Mouse (Mus musculus) common myeloid progenitor, adult 5-6 weeks (primary cell): Measurements from ENCODE around the gene Catsper4. TPM values are rescaled to one million over a fixed set of nuclear protein-coding genes. Genes with fewer than 3 reads are reported as not detected.
A peak's percentile ranks its signal among the peaks of the same experiment; 100 is the strongest.

Experiments
- ATAC-seq: replicated peaks from 2 replicates; pipeline ENCODE4 v1.8.0; 2016; ENCODE audit warnings: low read depth, mild to moderate bottlenecking, moderate TSS enrichment, inconsistent platforms; ENCODE audit not compliant: poor library complexity, severe bottlenecking
- total RNA-seq: library from RNA; stranded (forward); fragments of 200-1000, 187-1606 nt; gene quantifications from 2 replicates; pipeline ENCODE4 v1.2.3, GENCODE M21; 2017

The Catsper4 gene
- total RNA-seq, 1 experiment from 2014 or later, result not detected

DNA sequence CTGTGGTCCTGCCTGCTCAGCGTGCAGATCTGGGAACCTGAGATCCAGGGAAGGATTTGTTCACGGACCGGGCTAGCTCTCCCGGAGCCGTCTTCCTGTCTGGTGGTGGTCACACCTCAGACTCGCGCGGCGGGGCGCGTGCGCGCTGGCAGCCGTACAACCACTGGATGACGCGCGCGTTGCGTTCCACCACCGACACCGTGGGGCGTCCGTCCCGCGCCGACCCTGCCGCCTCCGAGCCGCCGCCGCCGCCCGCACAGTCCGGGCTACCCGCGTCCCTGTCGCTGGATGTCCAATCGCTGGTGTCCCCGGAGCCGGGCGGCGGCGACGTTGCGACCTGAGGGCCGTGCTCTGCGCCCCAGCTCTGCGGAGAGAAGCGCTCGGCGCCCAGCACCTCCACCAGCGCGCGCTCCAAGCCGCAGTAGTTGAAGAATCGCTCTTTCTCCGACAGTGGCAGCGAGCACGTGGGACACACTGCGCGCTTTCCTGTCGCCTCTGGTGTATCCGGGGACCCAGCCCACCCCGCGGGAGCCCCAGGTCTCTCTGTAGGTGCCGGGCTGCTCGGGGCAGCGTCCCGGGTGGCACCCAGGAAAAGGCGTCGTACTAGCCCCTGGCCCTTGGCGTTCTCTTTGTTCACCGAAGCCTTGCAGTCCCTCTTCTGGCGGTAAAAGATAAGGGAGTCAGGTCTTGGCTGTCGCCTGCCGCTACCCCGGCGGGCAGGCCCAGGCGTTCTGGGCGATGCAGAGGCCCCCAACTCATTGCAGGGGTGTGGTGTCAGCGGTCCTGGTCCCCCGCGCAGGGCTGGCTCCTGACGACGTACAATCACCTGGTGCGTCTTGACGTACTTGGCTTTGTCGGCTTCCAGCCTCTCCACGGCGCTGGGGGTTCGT lies 24.3 kb upstream of the Catsper4 start:
- ATAC-seq, result peak; percentile 19

- ATAC-seq, result no peak
These were observed 23.7 kb upstream of the Catsper4 start for GRCm38 (mm10) chr4:134250930-134251240.

DNA sequence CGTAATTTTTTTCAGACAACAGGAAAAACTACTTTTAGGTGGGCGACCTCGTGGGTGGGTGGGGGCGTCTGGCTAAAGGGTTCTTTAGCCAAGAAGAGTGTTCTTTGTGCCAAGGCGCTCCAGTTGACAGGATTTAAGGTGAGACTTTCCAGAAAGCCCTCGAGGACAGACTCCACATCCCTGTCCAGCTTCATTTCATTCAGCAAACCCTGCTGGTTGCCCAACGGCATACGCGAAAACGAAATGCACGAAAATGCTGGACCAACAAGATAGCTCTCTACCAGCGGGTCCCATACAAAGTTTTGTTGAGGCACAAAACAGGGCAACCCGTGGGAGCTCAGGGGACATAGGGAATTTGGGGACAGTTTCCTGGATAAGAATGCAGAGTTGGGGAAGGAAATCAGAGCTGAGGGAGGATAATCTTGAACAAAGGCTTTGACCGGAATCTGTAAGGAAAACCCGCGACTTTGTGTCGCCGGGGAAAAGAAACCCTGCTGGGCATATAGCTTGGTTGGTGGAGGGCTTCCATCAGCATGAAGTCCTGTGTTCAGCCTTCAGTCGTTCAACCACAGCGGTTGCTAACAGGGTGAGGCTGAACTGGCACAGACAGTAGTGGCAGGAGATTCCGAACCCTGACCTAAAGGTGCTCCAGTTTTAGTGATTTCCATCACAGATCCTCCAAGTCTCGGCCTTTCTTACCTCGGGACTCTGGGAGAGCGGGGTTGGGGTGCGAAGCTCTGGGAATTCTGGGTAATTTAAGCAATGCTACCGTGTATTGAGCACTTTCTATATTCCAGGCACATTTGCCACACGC lies 23.1 kb upstream of the Catsper4 start:
- no peak for ATAC-seq

- peak; percentile 43; the same call in 1 of the 2 replicates for ATAC-seq
These were observed 22.5 kb upstream of the Catsper4 start for GRCm38 (mm10) chr4:134249651-134250050.

DNA sequence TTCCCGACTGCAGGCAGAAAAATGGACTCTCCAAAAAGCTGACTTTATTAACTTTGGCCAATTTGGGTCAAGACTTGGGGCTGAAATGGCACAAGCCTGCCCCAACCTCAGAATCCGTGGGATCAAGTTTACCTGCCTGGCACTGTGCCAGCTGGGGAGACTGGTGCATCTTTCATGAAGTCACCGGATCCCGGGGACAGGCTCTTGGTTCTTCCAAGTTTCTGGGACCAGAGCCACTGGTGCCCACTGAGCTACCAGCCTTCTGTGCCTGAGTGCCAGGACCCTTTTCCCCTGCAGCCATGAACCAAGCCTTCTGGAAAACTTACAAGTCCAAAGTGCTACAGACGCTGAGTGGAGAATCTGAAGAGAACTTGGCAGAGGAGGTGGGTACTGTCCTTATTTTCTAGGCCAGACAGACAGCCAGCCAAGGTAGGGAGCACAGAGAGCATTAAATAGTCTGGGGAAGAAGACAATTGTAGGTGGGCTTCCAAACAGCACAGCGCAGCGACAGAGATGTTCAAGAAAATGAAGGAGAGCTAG lies 19.6 kb upstream of the Catsper4 start, which contains the start of gene Gm30191:
Gm30191 (plus strand) TSS at position 217 of the 540 bp plus-strand sequence.
- no peak for ATAC-seq

GRCm38 (mm10) chr4:134246256-134246655 lies 19.1 kb upstream of the Catsper4 start:
- no peak for ATAC-seq

- ATAC-seq, result peak; percentile 86
These were observed 18.1 kb upstream of the Catsper4 start, which contains the start of gene Zfp593 for GRCm38 (mm10) chr4:134245148-134245843. Zfp593 (minus strand) TSS chr4:134245592.

DNA sequence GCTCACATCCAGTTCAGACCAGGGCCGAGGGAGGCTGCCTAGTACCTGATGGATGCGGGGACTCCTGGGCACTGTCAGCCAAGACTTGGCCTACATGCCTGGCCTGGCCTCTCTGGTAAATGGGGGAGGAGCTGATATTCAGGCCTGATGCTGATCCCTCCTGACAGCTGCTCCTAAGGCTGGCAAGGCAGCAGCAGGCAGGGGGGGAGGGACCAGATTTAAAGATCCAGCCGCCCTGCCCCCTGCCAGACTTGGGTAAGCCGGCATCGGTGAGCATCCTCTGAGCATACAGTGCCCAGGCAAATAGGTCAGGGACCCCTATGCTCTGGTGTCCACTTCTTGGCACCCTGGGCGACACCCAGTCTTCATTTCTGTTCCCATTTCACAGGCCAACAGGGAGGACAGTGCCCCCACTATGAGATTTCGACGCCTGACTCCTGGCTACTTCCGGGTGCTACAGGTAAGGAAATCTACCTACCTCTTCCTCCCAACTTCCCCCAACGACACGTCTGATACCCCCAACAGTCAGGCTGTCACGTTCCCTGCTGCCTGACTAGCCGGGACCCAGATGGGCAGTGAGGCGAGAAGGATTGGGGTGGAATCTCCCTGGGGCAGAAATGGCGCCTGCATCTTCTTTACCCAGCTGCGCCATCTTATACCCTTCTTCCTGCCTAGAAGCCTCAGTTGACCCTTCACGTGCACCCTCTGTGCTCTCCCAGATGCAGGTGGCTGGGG lies 16.5 kb upstream of the Catsper4 start, which contains the start of gene E130218I03Rik:
E130218I03Rik (plus strand) TSS at position 147 of the 735 bp plus-strand sequence.
- no peak for ATAC-seq

GRCm38 (mm10) chr4:134238686-134239085 lies 11.5 kb upstream of the Catsper4 start:
- no peak for ATAC-seq

GRCm38 (mm10) chr4:134238279-134238651 lies 11.1 kb upstream of the Catsper4 start, which contains the start of gene Cnksr1:
Cnksr1 (minus strand) TSS chr4:134238399.
- no peak for ATAC-seq

DNA sequence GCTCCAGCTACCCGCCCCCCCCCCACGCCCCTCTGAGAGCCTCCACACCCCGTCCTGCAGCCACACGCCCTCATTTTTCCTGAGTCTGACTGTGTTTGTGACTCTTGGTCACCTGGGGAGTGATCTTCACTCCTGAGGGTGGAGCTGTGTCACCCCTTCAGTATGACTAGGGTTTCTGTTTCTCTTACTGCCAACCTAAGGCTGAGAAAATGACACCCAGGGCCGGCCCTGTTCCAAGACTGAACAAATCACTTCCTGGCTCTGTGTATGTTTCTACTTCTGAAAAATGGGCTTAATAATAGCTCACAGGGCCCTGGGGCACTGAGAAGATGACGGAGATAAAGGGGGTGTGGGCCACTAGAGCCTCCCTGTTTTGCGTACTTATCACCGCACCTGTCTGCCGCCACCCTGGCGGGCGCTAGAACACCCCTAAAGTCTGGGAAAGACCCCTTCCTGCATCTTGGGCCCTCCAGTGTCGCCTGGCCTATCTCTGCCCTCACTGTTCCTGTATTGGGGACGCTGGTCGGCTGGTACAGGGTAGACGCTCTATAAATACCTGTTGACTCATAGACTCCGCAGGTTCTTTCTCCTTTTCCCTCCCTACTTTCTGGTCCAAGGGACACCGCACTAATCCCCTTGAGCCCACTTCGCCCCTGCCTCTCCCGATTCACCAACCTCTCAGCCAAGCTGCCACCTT lies 10.5 kb upstream of the Catsper4 start:
- ATAC-seq, result no peak

DNA sequence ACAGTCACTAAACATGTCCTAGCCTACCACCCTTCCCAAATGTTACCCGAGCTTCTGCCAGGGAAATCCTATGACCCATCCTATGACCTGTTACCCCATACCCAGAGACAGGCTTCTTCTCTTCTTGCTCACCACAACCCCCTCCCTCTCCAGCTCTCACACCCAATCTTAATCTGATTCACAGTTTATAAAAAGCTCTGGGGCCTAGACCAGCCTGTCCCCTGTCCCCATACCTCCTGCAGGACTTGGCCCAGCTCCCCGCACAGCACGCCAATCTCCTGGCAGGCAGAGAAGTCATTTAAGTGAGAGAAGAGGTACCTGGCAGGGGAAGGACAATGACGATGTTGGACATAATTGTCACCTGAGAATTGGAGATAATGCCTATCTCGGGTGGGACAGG lies 7.7 kb upstream of the Catsper4 start:
- ATAC-seq, result no peak

GRCm38 (mm10) chr4:134230431-134230830 lies 3.2 kb upstream of the Catsper4 start:
- no peak for ATAC-seq

GRCm38 (mm10) chr4:134222793-134223600 lies 4.2 kb downstream of the Catsper4 start:
- ATAC-seq, result no peak

DNA sequence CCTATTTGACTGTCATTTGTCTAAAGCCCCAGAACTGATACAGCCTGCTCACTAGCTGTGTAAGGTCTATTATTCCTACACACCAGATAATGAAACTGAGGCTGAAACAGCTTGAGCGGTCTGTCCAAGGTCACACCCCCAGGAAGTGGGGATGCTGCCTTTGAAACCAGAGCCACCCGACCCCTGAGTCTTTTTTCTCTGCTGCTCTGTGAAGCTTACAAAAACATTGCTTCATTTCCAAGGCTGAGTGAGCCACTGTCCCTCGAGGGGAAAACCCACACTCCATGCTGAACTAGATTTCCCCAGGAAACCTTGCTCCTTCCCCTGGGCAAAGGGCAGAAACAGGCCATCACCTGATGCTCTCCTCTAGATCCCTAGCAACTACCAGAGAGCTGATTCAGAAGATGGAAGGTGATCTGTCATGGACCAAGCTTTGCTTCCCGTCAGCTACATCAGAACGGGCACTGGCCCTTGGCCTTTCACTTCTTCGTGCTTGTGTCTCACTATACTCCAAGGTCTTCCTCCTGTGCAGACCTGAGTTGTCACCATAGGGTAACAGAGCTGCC lies 20.6 kb downstream of the Catsper4 start:
- ATAC-seq, result no peak

DNA sequence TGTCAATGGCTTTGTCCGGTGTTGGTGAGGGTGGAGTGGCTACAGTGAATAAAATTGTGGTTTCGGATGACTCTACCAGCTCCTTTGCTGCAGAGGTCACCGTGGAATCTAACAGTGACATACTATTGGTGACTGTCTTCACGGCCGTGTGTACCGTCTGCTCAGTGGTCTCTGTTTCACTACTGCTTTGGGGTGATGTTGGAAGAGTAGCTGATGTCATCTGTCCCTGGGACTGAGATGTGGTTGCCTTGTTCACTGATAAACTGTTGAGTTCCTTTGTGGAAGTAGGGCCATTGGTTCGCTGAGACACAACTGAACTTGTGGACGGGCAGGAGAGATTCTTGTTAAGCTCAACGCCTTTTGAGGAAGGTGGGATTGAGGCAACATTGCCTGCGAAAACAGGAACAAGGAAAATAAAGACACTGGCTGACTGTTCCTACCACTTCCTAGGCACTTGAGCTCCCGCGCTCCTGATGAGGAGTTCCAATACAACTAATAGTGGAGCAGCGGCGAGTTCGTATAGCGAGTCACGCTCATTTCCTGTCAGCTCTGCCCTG lies 23.8 kb downstream of the Catsper4 start:
- ATAC-seq, result peak; percentile 50

DNA sequence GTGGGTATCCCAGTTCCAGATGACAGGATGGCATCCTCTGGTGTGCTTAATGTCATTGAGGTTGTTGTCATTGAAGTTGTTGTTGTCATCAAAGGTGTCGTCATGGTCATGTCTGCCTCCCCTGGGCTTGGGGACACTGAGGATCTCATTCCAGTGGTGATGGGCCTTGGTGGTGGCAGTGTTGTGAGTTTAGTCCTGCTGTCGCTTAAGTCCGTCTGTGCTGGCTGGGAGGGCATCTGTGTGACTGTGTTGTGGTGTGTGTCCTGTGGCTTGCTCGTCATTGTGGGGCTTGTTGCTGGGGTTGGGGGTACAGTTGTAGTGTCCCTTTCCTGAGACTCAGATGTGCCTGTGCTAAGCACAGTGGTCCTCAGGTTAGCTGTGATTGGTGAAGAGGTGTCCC lies 24.3 kb downstream of the Catsper4 start, which contains the start of gene Gm7534:
Gm7534 (minus strand) TSS at position 101 of the 400 bp plus-strand sequence.
- no peak for ATAC-seq
